Mouse (Mus musculus) kidney, adult 2 months (tissue): ENCODE data around the gene Ccdc92b. TPM values are rescaled to one million over a fixed set of nuclear protein-coding genes. Genes with fewer than 3 reads are reported as not detected.

Experiments
- DNase-seq: peaks from one replicate; pipeline ENCODE4 v3.0.0; 2021
- H3K27ac ChIP-seq: fragments of 200-500 bp; 2 replicates; pipeline ENCODE4 v1.5.1; 2012; ENCODE audit warnings: low read depth, low read length, control low read depth, inconsistent platforms; ENCODE audit not compliant: insufficient read depth
- H3K27me3 ChIP-seq: fragments of 200-500 bp; replicated peaks from 2 replicates; pipeline ENCODE4 v1.6.1; 2012; ENCODE audit warnings: mild to moderate bottlenecking, moderate library complexity, low read length, inconsistent platforms; ENCODE audit not compliant: control insufficient read depth, insufficient read depth
- H3K36me3 ChIP-seq: fragments of 200-500 bp; 2 replicates; pipeline ENCODE4 v1.6.1; 2012; ENCODE audit warnings: mild to moderate bottlenecking, moderate library complexity, low read length, inconsistent platforms; ENCODE audit not compliant: control insufficient read depth, insufficient read depth
- H3K4me1 ChIP-seq: fragments of 200-500 bp; 2 replicates; pipeline ENCODE4 v1.6.1; 2011; ENCODE audit warnings: low read length; ENCODE audit not compliant: control insufficient read depth, insufficient read depth
- H3K4me3 ChIP-seq: fragments of 200-500 bp; 2 replicates; pipeline ENCODE4 v1.5.1; 2011; ENCODE audit warnings: mild to moderate bottlenecking, low read depth, low read length, control low read depth; ENCODE audit not compliant: insufficient read depth
- CTCF ChIP-seq: fragments of 200-500 bp; conservative IDR thresholded peaks from 2 replicates; pipeline ENCODE4 v1.5.1; 2011; ENCODE audit warnings: low read depth, mild to moderate bottlenecking, control low read depth, low read length, moderate library complexity, mixed read lengths; ENCODE audit not compliant: insufficient read depth, insufficient read length
- POLR2A ChIP-seq: fragments of 200-500 bp; IDR thresholded peaks from one replicate; pipeline ENCODE4 v1.6.1; 2011; ENCODE audit warnings: low read depth, low read length, control low read depth
- WGBS: fragments of 180-500 bp; shearing (Covaris S2); methylation state at CpG from one replicate; pipeline ENCODE4 v1.1.7; 2018; 5-methylcytosine and 5-hydroxymethylcytosine counted together
- polyA plus RNA-seq: library from polyadenylated mRNA; depleted of rRNA; stranded (reverse); fragments of >200 nt; gene quantifications from 2 replicates; pipeline ENCODE4 v1.2.3, GENCODE M21; 2012

Ccdc92b gene
- polyA plus RNA-seq, 1 experiment: 0.13 TPM

DNA sequence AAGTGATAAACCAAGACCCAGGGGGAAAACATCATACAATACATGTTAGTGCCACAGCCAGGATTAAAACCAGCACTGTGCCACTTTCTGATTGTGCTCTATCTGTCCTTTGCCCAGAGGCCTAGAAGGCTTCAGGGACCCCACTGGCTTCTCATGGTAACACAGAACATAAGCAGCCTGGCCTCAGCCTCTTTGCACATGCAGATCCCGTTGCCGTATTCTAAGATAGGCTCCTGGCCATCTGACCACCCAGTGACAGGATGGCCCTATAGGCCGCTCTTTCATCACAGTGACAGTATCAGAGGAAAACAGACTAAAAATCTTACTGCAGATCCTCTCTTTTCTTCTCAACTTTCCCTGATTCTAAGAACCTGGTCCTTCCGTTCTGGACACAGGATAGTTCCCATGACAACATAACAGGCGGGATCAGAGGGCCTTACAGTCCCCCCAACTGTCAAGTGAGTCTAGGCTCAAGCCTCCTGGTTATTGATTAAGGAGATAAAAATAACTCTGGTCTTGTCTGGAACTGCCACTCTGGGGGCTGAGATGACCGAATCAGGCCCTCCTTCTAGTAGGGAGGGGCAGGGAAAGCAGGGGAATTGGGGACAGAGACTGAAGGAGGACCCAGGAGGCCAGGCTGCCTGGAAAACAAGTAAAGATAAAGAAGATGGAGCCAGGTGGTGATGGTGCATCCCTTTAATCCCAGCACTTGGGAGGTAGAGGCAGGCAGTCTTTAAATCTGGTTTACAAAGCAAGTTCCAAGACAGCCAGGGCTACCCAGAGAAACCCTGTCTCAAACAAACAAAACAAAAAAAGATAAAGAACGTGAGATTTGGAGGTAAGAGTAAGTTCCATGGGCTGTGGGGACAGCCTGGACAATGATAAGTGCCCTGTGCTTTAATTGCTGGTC is 12.7 kb downstream of the Ccdc92b start:
- Histone ChIP-seq H3K4me3 (no peak overlapping the region), H3K27me3 (no peaks in the 10 kb centered on the region), H3K36me3 (no peaks in the 10 kb centered on the region), H3K27ac (no peak overlapping the region), H3K4me1 (peaks cover under 1% of the 10 kb centered on the region; the same call in 1 of the 2 replicates)
- TF ChIP-seq POLR2A (no peak), CTCF (no peak)
- DNase-seq: no peak
- WGBS: 80% methylated on average over 7 of the region's 7 CpGs

DNA sequence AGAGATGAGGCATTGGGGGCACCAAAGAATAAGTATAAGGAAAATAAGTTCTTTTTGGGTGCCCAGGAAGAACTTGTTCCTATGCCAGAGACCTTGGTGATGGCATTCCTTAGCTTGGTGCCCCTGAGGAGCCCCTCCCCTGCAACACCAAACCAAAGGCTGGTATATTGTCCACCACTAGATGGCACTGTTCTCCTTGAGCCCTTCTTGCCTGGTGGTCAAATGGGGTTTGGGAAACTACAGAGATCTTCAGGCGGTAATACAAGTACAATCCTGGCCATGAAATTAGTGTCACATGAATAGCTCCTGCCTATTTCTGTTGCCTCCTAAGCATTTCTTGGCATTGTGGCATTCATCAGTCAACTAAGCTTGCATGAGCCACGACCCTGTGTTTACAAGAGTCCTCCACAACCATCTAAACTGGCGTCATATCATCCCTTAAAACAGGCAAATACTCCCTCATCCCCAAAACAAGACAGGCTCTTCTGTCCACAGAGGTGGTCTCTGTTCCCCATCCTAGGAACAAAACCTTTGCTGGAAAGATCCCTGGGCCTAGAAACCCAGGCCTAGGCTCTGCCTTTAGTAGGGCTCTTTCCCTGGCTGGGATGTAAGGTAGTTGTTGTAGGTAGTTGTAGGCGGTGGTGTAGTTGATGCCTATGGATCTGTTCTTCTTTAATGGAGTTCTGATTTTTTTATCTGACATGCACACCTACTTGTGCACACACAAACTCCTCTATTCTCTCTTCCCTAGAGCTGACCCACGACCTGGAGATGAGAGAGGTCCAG is 15.3 kb downstream of the Ccdc92b start:
- no peaks in the 10 kb centered on the region for H3K36me3 ChIP-seq
- peaks cover 15% of the 10 kb centered on the region for H3K4me1 ChIP-seq
- TF ChIP-seq CTCF (peak; percentile 87), POLR2A (no peak)
- H3K27ac ChIP-seq: no peak overlapping the region
- H3K4me3 ChIP-seq: no peak overlapping the region
- DNase-seq: peak; percentile 74
- H3K27me3 ChIP-seq: no peaks in the 10 kb centered on the region
- WGBS: 68% methylated on average over 5 of the region's 5 CpGs

DNA sequence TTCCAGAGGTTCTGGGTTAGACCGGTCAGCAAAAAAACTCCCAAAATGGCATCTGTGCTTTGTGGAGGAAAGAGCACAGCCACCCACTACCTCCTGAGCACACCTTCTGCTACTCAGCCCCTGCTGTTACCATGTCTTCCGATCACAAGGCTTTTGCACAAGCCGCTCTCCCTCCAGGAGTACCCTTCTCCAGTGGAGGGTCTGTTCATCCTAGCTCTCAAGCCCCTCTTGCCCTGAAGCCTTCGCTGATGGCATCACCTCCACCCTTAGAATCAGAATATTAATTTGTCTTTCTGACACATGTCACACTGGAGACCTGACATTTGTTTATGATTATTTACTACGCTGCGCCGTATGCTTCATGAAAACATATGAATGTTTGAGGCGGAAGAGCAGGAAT is 18.1 kb downstream of the Ccdc92b start:
- DNase-seq: no peak
- Histone ChIP-seq H3K4me1 (peaks cover 18% of the 10 kb centered on the region), H3K27me3 (no peaks in the 10 kb centered on the region), H3K36me3 (no peaks in the 10 kb centered on the region), H3K27ac (peak overlapping the region; percentile 13; the same call in 1 of the 2 replicates), H3K4me3 (peak overlapping the region; percentile 69)
- 21% methylated on average over 8 of the region's 8 CpGs for WGBS
- no peak for TF ChIP-seq CTCF
- TF ChIP-seq POLR2A: no peak

DNA sequence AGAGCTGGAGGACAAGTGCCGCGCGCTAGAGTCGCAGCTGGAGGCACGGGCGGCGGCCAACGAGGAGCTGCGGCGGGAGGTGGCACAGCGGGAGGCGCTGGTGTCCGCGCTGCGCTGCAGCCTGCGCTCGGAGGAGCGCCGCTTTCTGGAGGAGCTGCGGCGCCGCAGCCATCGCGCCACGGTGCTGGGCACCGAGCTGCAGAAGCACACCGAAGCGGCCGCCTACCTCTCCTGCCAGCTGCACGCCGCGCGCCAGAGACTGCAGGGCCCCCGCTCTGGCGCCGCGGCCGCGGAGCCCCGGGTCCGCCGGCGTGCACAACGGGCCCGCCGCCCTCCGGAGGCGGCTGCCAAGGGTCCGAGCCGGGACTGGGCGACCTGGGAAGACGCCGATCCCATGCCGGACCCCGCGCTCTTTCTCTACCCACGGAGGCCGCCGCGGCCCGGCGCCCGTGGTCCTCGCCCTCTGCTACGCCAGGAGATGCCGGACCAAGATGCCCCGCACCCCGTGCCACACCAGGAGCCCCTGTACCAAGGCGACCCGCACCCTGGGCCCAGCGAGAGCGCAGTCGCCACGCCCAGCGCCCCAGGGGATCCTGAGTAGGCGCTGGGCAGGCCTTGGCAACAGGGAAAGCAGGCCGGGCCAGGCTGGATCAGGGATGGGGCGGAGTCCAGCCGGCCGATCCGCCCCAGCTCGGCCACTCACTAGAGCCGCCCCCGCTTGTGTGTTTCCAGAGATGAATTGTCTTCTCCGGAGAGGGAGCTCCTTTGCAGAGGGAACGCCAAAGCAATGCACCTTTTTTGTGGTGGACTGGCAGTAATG is 18.8 kb downstream of the Ccdc92b start:
- under 1% methylated on average over 86 of the region's 86 CpGs for WGBS
- Histone ChIP-seq H3K36me3 (no peaks in the 10 kb centered on the region), H3K27ac (peak overlapping the region; percentile 78)

DNA sequence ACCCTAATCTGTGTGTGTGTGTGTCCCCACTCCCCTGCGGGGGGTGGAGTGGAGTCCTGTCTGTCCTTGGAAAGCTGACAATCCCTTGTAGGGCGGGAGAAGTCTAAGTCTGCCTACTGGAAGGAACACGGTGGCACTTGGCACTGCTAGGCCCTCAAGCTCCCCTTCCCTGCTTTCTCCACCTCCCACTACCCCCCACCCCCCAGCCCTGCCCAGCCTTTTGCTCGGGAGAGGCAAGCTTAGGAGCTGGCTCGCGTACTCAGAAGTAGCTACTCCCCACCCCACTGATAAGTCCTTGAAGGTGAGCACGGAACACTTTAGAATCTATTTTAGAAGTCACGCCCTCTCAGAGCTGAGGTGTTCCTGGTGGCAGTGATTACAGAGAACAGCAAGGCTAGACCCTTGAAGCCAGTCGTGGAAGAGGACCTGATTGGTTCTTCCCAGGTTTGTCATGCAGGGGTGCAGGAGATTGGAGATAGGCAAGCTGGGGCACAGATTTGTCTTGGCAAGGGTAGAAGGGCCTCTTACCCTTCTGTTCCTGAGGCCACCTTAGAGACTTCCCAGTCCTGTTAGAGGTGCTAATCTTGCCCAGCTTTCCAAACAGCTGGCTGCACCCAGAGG is 19.5 kb downstream of the Ccdc92b start:
- Histone ChIP-seq H3K27ac (peak overlapping the region; percentile 78), H3K4me1 (peaks cover 18% of the 10 kb centered on the region), H3K4me3 (peak overlapping the region; percentile 69), H3K36me3 (no peaks in the 10 kb centered on the region), H3K27me3 (no peaks in the 10 kb centered on the region)
- 7% methylated on average over 9 of the region's 9 CpGs for WGBS
- TF ChIP-seq CTCF: no peak
- no peak for TF ChIP-seq POLR2A
- peak; percentile 15 for DNase-seq

More for the DNA sequence above, 18.8 kb downstream of the Ccdc92b start:
- no peaks in the 10 kb centered on the region for H3K27me3 ChIP-seq
- peaks cover 18% of the 10 kb centered on the region for H3K4me1 ChIP-seq
- H3K4me3 ChIP-seq: peak overlapping the region; percentile 69
- DNase-seq: peak; percentile 92
- TF ChIP-seq CTCF: peak; percentile 65
- no peak for TF ChIP-seq POLR2A

DNA sequence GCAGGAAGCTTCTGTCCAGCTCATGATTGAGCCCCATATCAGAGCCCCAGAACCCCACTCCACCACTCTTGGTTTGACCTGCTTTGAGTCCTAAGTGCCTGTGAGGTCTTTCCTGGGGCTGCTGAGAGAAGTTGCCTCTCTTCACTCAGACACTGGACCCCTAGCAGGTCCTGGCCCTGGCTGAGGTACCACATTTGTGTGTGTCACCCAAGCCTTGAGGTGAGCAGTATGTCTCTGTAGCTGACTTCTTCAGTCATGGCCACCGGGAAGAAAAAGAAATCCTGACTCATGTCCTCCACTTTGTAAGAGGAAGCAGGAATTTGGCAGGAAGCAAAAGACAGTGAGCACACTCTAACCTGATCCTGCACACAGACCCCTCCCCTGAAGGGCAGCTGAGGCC is 20.2 kb downstream of the Ccdc92b start:
- H3K27me3 ChIP-seq: no peaks in the 10 kb centered on the region
- 52% methylated on average over 1 of the region's 1 CpGs for WGBS
- TF ChIP-seq POLR2A (no peak), CTCF (no peak)
- H3K27ac ChIP-seq: 0 out of 2 replicates have a peak overlapping the region, but pooled peaks have one; percentile 52
- no peak overlapping the region for H3K4me3 ChIP-seq
- H3K36me3 ChIP-seq: no peaks in the 10 kb centered on the region
- no peak for DNase-seq
- peaks cover 18% of the 10 kb centered on the region for H3K4me1 ChIP-seq
